Mouse (Mus musculus) heart, embryonic 11.5 days (tissue): ENCODE measurements around the gene Gm47841. TPM values are rescaled to one million over a fixed set of nuclear protein-coding genes. Genes with fewer than 3 reads are reported as not detected.

Experiments used
- ATAC-seq: fragments of 200-750 bp; cut with Nextera tagmentation; replicated peaks from 2 replicates; pipeline ENCODE4 v1.8.0; 2017; ENCODE audit warnings: moderate library complexity; ENCODE audit not compliant: insufficient number of reproducible peaks, low FRiP score, low TSS enrichment
- H3K27ac ChIP-seq: fragments of 300-500 bp; sonication (generic); 2 replicates; pipeline ENCODE4 v1.5.1; 2014; ENCODE audit warnings: mild to moderate bottlenecking, low read depth, low read length
- H3K27me3 ChIP-seq: fragments of 300-500 bp; sonication (generic); 2 replicates; pipeline ENCODE4 v1.6.1; 2014; ENCODE audit warnings: mild to moderate bottlenecking, low read length, mixed read lengths; ENCODE audit not compliant: control insufficient read depth, insufficient read depth
- H3K36me3 ChIP-seq: fragments of 300-500 bp; sonication (generic); 2 replicates; pipeline ENCODE4 v1.6.1; 2014; ENCODE audit warnings: mild to moderate bottlenecking, low read length, moderate library complexity, mixed read lengths; ENCODE audit not compliant: control insufficient read depth, insufficient read depth
- H3K4me1 ChIP-seq: fragments of 300-500 bp; sonication (generic); 2 replicates; pipeline ENCODE4 v1.6.1; 2014; ENCODE audit warnings: low read length; ENCODE audit not compliant: control insufficient read depth, insufficient read depth
- H3K4me2 ChIP-seq: fragments of 300-500 bp; sonication (generic); 2 replicates; pipeline ENCODE4 v1.6.1; 2014; ENCODE audit warnings: mild to moderate bottlenecking, moderate library complexity
- H3K4me3 ChIP-seq: fragments of 300-500 bp; sonication (generic); 2 replicates; pipeline ENCODE4 v1.5.1; 2014; ENCODE audit warnings: low read depth, low read length
- H3K9ac ChIP-seq: fragments of 300-500 bp; sonication (generic); 2 replicates; pipeline ENCODE4 v1.6.1; 2014; ENCODE audit warnings: mild to moderate bottlenecking, low read depth, low read length, moderate library complexity
- H3K9me3 ChIP-seq: fragments of 300-500 bp; sonication (generic); replicated peaks from 2 replicates; pipeline ENCODE4 v1.6.1; 2016; ENCODE audit warnings: low read length; ENCODE audit not compliant: control insufficient read depth
- WGBS: fragments of 180-500 bp; shearing (Covaris S2); extraction: QIAGEN DNeasy Blood & Tissue Kit; methylation state at CpG from one replicate; pipeline ENCODE4 v1.1.7; 2014; ENCODE audit not compliant: insufficient replicate concordance; 5-methylcytosine and 5-hydroxymethylcytosine counted together
- polyA plus RNA-seq: library from polyadenylated mRNA; unstranded; fragments of >200 nt; fragmentation: Nextera tagmentation; extraction: Ambion mirVana; gene quantifications from 2 replicates; pipeline ENCODE4 v1.2.1, GENCODE M21; 2014

Gene Gm47841
- polyA plus RNA-seq, 1 experiment from 2014 or later: not detected

GRCm38 (mm10) chr15:101042613-101043012 is 4.6 kb downstream of the Gm47841 start:
- 20% methylated on average over 6 of the region's 6 CpGs for WGBS
- no peaks in the 10 kb centered on the region for H3K9me3 ChIP-seq
- no peak overlapping the region for H3K9ac ChIP-seq
- peaks cover 13% of the 10 kb centered on the region for H3K4me1 ChIP-seq
- no peak overlapping the region for H3K4me2 ChIP-seq
- no peak overlapping the region for H3K27ac ChIP-seq
- ATAC-seq: no peak
- H3K4me3 ChIP-seq: no peak overlapping the region
- H3K27me3 ChIP-seq: peaks cover 87% of the 10 kb centered on the region
- no peaks in the 10 kb centered on the region for H3K36me3 ChIP-seq

- Histone ChIP-seq H3K27me3 (peaks cover 81% of the 10 kb centered on the region), H3K4me3 (no peak overlapping the region), H3K9me3 (no peaks in the 10 kb centered on the region), H3K4me2 (no peak overlapping the region), H3K36me3 (no peaks in the 10 kb centered on the region), H3K27ac (no peak overlapping the region), H3K4me1 (peaks cover 9% of the 10 kb centered on the region), H3K9ac (no peak overlapping the region)
- 45% methylated on average over 6 of the region's 6 CpGs for WGBS
- no peak for ATAC-seq
Measured at GRCm38 (mm10) chr15:101041966-101042365, 5.2 kb downstream of the Gm47841 start.

- WGBS: 32% methylated on average over 17 of the region's 17 CpGs
- Histone ChIP-seq H3K27ac (no peak overlapping the region), H3K4me2 (no peak overlapping the region), H3K9me3 (no peaks in the 10 kb centered on the region), H3K27me3 (peaks cover 60% of the 10 kb centered on the region), H3K4me3 (no peak overlapping the region; the same call in 1 of the 2 replicates), H3K36me3 (no peaks in the 10 kb centered on the region), H3K9ac (no peak overlapping the region), H3K4me1 (no peaks in the 10 kb centered on the region)
- ATAC-seq: no peak
Measured at GRCm38 (mm10) chr15:101039651-101040050, 7.5 kb downstream of the Gm47841 start.

GRCm38 (mm10) chr15:101028960-101029359 is 18.2 kb downstream of the Gm47841 start:
- no peak for ATAC-seq
- Histone ChIP-seq H3K9ac (no peak overlapping the region), H3K9me3 (no peaks in the 10 kb centered on the region), H3K4me3 (no peak overlapping the region), H3K36me3 (no peaks in the 10 kb centered on the region), H3K27me3 (peaks cover 20% of the 10 kb centered on the region; the same call in 1 of the 2 replicates), H3K4me1 (no peaks in the 10 kb centered on the region), H3K4me2 (no peak overlapping the region), H3K27ac (no peak overlapping the region)
- WGBS: 55% methylated on average over 2 of the region's 2 CpGs

GRCm38 (mm10) chr15:101011352-101011751 is 35.8 kb downstream of the Gm47841 start:
- H3K4me2 ChIP-seq: no peak overlapping the region
- ATAC-seq: no peak
- no peaks in the 10 kb centered on the region for H3K36me3 ChIP-seq
- no peaks in the 10 kb centered on the region for H3K9me3 ChIP-seq
- WGBS: 78% methylated on average over 6 of the region's 6 CpGs
- H3K4me3 ChIP-seq: no peak overlapping the region
- H3K4me1 ChIP-seq: 0 out of 2 replicates have a peak, but pooled peaks cover 3% of the 10 kb centered on the region
- peaks cover 6% of the 10 kb centered on the region; the same call in 1 of the 2 replicates for H3K27me3 ChIP-seq
- H3K27ac ChIP-seq: no peak overlapping the region
- no peak overlapping the region for H3K9ac ChIP-seq

- no peak for ATAC-seq
- Histone ChIP-seq H3K9me3 (no peaks in the 10 kb centered on the region), H3K36me3 (no peaks in the 10 kb centered on the region), H3K27me3 (peaks cover 6% of the 10 kb centered on the region; the same call in 1 of the 2 replicates), H3K27ac (no peak overlapping the region), H3K4me2 (no peak overlapping the region), H3K4me3 (no peak overlapping the region), H3K9ac (no peak overlapping the region), H3K4me1 (0 out of 2 replicates have a peak, but pooled peaks cover 3% of the 10 kb centered on the region)
- WGBS: 79% methylated on average over 14 of the region's 14 CpGs
Measured at GRCm38 (mm10) chr15:101008386-101009010, 38.7 kb downstream of the Gm47841 start.

GRCm38 (mm10) chr15:101007236-101007635 is 40.0 kb downstream of the Gm47841 start:
- H3K27me3 ChIP-seq: peaks cover 6% of the 10 kb centered on the region; the same call in 1 of the 2 replicates
- no peak overlapping the region for H3K27ac ChIP-seq
- no peak overlapping the region for H3K9ac ChIP-seq
- H3K4me1 ChIP-seq: 0 out of 2 replicates have a peak, but pooled peaks cover 3% of the 10 kb centered on the region
- no peak for ATAC-seq
- no peaks in the 10 kb centered on the region for H3K36me3 ChIP-seq
- no peak overlapping the region for H3K4me3 ChIP-seq
- WGBS: 69% methylated on average over 7 of the region's 7 CpGs
- no peaks in the 10 kb centered on the region for H3K9me3 ChIP-seq
- peak overlapping the region; percentile 66 for H3K4me2 ChIP-seq

- Histone ChIP-seq H3K27me3 (peaks cover 6% of the 10 kb centered on the region; the same call in 1 of the 2 replicates), H3K27ac (no peak overlapping the region), H3K4me2 (peak overlapping the region; percentile 66), H3K4me3 (peak overlapping the region; percentile 48), H3K4me1 (0 out of 2 replicates have a peak, but pooled peaks cover 3% of the 10 kb centered on the region), H3K9me3 (no peaks in the 10 kb centered on the region), H3K36me3 (no peaks in the 10 kb centered on the region), H3K9ac (peak overlapping the region; percentile 36; the same call in 1 of the 2 replicates)
- whole genome bisulfite sequencing: 14% methylated on average over 14 of the region's 15 CpGs
- ATAC-seq: no peak
Measured at GRCm38 (mm10) chr15:101006251-101007040, 40.8 kb downstream of the Gm47841 start.
